Mouse (Mus musculus): ENCODE measurements around the gene Sgca. TPM values are rescaled to one million over a fixed set of nuclear protein-coding genes. Genes with fewer than 3 reads are reported as not detected.

The Sgca gene
- total RNA-seq, 2 experiments from 2014 or later = not detected

DNA sequence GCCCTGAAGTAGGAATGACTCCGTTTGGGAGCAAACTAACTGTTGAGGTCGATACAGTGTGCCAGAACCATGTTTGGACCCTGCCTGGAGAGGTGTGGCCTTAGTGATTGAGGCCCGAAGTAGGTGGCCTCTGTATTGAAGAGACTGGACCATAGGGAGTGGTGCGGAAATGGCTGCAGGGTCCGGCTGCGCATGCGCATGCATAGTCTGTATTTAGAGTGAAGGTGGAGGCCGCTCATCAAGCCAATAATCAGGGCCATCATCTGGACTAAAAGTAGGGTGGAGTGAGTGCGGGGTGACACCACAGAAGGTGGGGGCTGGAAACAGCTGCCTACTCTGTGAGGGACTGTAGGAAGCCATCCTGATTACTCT is 18.4 kb downstream of the Sgca start:
- no peak for ATAC-seq (replicated peaks; ENCODE audit: poor library complexity, severe bottlenecking)

DNA sequence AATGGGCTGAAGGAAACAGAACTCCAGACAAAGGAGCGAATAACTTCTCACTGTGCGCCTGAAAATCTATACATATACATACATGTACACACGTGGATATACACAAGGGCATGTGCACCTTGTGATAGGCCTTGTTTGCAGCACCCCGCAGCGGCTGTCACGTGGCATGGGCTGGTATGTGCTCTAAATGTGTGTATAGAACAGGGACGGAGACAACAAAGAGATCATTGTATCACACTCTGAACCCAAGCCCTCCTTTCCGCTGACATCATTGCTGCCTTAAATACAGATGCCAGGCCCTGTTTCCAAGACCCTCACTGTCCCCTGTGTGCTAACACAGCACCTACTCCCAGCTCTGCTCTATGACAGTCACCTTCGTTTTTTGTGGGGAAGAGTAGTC is 21.0 kb downstream of the Sgca start:
- no peak for ATAC-seq (replicated peaks; ENCODE audit: poor library complexity, severe bottlenecking)

DNA sequence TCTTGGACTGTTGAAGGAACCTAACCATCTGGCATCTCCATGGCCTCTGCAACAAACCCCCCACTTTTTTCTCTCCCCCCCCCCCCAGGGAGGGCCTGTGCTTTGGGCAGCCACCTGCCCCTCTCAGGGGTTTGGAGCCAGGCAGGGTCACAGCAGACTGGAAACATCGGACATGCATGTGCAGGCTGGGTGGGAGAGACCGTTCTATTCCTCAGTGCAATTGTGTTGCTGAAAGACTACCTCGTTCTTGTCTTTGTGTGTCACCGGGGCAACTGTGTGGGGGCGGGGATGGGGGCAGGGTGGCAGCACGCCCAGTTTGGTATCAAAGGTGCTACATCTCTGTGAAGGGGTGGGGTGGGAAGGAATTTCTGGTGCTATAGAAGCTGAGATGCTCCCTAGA is 24.0 kb downstream of the Sgca start:
- no peak for ATAC-seq (replicated peaks; ENCODE audit: poor library complexity, severe bottlenecking)

DNA sequence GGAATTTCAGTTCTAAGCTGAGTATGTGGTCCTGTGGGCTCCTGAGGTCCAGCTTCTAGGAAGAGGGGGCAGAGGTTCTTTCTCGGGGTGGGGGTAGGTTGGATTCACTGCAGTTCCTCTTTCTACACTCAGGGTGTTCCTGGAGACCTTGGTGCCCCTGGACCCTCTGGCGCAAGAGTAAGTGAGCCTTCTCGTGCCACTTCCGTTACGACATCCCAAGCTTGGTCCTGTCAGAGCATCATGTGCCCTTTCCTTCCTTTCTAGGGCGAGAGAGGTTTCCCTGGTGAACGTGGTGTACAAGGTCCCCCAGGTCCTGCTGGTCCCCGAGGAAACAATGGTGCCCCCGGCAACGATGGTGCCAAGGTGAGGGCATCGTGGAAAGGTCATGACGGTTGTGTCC is 30.9 kb downstream of the Sgca start:
- ATAC-seq (replicated peaks; ENCODE audit: poor library complexity, severe bottlenecking) = peak; percentile 97

DNA sequence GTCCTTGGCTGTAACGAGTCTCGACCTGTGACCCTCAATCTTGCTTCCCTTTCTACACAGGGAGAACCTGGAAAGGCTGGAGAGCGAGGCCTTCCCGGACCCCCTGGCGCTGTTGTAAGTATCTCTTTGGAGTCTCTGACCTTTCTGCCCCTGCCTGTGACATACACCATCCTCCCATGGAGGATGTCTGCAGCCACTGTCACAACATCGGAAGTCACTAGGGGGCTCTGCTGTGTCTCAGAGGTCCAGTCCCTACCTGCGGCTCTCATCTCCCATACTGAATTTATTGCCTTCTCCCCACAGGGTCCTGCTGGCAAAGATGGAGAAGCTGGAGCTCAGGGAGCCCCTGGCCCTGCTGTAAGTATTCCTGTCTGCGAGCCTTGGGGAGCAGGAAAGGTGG is 31.8 kb downstream of the Sgca start:
- no peak for ATAC-seq (replicated peaks; ENCODE audit: poor library complexity, severe bottlenecking)

DNA sequence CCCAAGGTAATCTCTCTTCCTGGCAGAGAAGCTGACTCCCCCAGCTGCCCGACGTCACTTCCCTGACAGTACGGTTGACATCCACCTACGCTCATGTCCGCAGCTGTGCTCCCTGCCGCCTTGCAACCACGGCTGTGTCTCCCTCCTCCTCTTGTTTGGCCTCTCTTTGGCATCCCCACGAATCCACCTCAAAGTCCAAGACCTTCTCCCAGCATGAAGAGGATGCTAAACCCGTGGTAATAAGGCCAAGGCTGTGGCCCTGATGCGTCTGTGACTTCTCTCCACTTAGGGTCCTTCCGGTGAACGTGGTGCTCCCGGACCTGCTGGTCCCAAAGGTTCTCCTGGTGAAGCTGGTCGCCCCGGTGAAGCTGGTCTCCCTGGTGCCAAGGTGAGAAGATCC is 33.1 kb downstream of the Sgca start:
- no peak for ATAC-seq (replicated peaks; ENCODE audit: poor library complexity, severe bottlenecking)

DNA sequence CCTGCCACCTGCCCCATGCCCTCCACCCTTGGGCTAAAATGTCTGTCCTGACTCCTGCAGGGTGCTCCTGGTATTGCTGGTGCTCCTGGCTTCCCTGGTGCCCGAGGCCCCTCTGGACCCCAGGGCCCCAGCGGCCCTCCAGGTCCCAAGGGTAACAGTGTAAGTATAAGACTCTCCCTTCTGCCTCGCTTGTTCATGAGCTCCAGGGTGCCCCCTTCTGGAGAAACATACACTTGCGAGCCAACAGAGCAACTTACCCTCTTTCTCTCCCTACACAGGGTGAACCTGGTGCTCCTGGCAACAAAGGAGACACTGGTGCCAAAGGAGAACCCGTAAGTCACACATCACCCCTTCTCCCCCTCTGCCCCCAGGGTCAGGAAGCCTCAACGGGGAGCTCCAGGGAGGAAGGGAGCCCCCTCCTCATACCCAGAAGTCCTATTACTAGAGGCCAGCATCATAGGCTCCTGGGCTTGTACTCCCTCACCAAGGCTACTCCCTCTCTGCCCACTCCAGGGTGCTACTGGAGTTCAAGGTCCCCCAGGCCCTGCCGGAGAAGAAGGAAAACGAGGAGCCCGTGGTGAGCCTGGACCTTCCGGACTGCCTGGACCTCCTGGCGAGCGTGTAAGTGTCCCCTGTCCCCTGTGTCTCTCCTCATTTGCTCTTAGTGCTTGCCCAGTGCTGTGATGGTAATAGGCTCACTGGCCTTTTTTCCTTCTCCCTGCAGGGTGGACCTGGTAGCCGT is 33.7 kb downstream of the Sgca start:
- ATAC-seq (replicated peaks; ENCODE audit: poor library complexity, severe bottlenecking) = peak; percentile 16; the same call in 1 of the 2 replicates

DNA sequence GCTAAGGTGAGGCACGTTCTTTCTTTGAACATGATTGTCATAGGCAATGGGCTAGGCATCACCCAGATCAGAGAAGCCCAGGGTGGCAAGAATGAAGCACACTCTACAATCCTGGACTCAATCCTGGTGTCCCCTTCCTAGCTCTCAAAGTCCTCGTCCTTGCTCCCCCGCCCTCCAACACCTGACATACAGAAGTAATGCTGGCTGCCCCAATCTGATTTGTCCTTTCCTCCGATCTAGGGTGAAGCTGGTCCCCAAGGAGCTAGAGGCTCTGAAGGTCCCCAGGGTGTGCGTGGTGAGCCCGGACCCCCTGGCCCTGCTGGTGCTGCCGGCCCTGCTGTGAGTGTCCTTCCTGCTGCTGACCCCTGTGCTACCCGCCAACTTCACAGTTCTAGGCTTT is 34.4 kb downstream of the Sgca start:
- no peak for ATAC-seq (replicated peaks; ENCODE audit: poor library complexity, severe bottlenecking)

DNA sequence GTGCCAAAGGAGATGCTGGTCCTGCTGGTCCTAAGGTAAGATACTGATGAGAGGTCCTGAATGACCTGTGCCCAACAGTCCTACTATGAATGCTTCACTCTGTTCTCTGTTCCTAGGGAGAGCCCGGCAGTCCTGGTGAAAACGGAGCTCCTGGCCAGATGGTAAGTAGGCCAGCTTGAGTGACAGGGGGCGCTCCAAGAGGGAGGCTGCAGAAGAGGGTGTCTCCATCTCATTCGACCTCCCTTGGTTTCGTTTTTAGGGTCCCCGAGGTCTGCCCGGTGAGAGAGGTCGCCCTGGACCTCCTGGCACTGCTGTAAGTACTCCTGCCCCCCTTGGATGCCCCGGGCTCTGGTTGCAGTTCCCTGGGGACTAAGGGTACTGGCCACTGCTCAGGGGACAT is 35.0 kb downstream of the Sgca start:
- ATAC-seq (replicated peaks; ENCODE audit: poor library complexity, severe bottlenecking) = no peak

DNA sequence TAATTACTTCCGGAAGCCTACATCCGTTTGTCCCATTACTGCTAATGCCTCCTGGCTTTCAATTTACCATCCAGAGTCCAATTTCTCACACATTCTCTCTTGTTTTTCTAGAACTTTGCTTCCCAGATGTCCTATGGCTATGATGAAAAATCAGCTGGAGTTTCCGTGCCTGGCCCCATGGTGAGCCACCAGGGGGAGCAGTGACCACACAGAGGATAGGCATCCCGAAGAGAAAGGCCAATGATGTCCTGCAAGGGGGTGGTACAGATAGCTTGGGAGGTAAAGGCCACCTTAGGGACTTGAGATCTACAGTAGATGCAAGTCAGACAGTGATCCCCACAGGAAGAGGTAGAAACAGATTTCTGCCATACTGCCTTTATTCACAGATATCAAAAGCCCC is 36.8 kb downstream of the Sgca start:
- ATAC-seq (replicated peaks; ENCODE audit: poor library complexity, severe bottlenecking) = no peak

DNA sequence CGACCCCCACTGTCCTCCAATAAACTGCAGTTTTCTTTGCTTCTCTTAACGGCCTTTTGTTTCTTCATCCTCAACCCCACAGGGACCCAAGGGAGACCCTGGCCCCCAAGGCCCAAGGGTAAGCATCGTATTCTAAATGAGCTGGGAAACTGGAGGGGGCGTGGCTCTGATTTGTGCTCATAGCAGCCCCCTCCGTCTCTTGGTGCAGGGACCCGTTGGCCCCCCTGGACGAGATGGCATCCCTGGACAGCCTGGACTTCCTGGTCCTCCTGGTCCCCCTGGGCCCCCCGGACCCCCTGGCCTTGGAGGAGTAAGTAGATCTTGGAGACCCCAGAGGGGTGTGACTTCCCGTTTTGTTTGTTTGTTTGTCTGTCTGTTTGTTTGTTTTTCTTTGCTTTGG is 37.8 kb downstream of the Sgca start:
- ATAC-seq (replicated peaks; ENCODE audit: poor library complexity, severe bottlenecking) = no peak

DNA sequence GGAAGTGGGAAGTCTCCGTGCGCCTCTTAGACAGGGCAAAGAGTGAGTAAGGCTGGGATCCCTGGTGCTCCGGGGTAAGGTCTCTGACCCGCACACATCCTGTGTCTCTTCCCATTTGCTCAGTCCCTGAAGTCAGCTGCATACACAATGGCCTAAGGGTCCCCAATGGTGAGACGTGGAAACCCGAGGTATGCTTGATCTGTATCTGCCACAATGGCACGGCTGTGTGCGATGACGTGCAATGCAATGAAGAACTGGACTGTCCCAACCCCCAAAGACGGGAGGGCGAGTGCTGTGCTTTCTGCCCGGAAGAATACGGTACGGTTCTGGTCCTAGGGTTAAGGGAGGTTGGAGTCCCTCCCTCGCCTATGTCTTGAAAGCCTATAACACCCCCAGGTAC is 38.3 kb downstream of the Sgca start:
- ATAC-seq (replicated peaks; ENCODE audit: poor library complexity, severe bottlenecking) = peak; percentile 3; the same call in 1 of the 2 replicates

DNA sequence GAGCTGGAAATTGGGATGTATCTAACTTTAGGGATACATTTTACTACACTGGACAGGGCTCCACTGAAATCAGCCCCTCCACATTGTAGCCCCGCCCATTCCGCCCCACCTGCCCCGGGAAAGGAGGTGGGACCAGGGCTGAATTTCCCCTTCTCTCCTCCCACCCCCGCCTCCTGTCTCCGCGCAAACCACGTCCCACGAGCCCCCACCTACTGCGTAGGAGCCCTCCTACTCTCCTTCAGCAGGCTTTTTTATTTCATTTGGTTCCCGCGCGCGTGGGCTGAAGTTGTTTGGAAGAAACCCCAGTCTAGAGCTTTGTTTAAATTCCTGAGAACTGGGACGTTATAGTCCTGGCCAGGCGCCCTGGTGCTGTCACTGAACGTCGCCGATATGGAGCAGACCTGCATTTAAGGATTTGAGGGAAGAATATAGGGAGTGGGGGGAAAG is 38.8 kb downstream of the Sgca start:
- ATAC-seq (replicated peaks; ENCODE audit: poor library complexity, severe bottlenecking) = peak; percentile 64

DNA sequence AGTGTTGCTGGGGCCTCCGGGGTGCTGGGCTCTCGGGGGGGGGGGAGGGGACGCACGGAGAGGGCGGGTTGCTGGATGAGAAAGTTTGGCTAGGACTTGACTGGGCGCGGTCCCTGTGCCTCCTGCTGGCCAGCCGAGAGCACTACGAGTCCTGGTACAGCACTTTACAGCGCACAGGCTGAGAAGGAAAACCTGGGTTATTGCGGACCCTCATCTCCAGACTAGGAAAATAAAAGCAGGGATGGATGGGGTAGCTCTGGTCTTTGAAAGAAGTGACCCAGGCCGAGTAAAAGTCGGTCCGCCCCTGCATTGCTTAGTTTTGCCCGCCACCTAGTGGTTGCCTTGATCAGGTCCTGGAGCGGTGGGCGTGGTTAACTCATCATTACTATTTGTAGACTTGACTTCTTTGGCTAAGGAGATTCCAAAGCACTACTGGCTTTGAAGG is 39.3 kb downstream of the Sgca start:
- ATAC-seq (replicated peaks; ENCODE audit: poor library complexity, severe bottlenecking) = peak; percentile 68

DNA sequence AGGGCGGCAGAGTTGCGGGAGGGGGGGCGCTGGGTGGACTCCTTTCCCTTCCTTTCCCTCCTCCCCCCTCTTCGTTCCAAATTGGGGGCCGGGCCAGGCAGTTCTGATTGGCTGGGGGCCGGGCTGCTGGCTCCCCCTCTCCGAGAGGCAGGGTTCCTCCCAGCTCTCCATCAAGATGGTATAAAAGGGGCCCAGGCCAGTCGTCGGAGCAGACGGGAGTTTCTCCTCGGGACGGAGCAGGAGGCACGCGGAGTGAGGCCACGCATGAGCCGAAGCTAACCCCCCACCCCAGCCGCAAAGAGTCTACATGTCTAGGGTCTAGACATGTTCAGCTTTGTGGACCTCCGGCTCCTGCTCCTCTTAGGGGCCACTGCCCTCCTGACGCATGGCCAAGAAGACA is 40.1 kb downstream of the Sgca start, which contains the start of gene Col1a1:
Col1a1 (plus strand) TSS at position 180 of the 400 bp plus-strand sequence.
- no peak for ATAC-seq (replicated peaks; ENCODE audit: poor library complexity, severe bottlenecking)

DNA sequence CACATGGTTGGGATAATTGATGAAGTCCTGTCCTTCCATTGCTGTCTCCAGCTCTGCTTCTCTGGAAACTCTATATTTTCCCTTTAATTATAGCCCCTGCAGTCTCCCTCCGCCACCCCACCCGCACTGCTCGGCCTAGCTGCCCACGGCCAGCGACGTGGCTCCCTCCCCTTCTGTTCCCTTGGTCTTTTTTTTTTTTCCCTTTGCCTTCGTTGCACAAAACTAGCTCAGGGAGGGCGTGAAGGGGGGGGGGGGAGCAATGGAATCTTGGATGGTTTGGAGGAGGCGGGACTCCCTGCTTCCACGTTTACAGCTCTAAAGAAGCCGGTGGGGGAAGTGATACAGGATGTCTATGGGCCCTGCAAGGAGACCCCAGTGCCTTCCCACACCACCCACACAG is 41.6 kb downstream of the Sgca start:
- ATAC-seq (replicated peaks; ENCODE audit: poor library complexity, severe bottlenecking) = no peak

DNA sequence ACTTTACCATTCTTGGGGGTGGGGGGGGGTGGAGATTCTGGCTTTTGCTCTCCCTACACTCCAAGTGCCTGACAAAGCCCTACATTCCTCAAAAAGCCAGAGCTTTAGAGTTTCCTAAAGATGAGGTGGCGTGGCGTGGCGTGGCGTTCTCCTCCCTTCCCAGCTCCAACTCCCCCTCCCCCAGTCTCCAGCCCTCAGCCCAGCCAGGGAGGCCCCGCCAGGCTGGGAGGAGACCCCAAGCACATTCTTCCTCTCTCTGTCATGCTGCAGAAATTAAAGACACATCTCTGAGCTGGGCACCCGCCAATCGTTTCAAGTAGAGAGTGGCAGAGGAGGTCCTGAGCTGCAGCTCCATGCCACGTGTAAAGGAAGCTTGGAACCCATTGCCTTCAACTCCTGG is 42.5 kb downstream of the Sgca start:
- no peak for ATAC-seq (replicated peaks; ENCODE audit: poor library complexity, severe bottlenecking)

DNA sequence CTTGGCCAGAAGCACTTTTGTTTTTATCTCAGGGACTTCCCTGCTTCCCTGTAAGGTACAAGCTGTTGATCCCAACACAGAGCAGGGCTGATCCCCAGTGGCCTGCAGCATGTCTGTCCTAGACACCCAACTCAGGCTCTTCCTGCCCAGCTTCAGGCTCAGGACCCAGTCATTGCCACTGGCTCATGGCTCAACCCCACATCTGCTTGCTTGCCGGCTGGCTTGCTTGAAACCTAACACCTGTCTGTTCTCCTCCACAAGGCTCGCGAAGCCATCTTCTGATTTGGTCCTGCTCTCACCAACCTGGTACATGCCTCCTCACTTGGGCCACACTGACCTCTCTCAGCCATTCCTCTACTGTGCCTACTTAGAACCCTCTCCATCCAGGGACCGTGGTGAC is 46.0 kb downstream of the Sgca start:
- no peak for ATAC-seq (replicated peaks; ENCODE audit: poor library complexity, severe bottlenecking)

DNA sequence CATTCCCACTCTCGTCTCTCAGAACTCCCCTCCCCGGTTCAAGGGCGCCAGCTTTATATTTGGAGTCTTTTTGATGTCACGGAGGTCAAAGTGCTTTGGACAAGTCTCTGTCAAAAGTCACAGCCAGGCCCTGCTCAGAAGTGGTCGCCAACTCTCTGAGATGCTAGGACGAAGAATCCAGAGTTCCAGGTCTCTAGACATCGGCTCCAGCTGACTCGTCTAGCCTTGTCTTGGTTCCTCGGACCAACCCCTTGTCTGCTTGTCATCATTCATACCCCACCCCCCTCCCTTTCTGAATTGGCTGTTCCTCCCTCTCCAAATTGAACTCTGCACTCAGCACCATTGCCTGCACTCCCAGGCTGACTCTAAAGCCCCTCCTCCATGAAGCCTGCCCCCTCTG is 46.5 kb downstream of the Sgca start:
- no peak for ATAC-seq (replicated peaks; ENCODE audit: poor library complexity, severe bottlenecking)

DNA sequence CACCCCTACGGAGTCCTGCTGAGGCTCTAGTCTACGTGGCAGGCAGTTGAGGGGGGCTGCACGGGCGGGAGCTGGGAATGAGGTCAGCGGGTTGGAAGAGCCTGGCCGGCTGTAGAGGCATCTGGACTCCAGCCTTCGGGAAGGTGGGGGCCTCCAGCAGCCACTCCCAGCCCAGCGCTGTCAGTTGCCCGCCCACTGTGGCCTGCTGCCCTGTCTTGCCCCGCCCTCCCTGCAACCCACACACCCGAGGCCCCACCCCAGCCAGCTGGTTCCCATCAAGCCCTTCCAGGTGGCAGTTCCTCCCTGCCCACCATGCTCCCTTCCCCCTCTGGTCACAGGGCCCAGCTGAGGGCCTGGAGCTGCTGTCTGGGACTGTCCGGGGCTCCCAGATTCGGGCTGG is 47.3 kb downstream of the Sgca start:
- ATAC-seq (replicated peaks; ENCODE audit: poor library complexity, severe bottlenecking) = peak; percentile 88

DNA sequence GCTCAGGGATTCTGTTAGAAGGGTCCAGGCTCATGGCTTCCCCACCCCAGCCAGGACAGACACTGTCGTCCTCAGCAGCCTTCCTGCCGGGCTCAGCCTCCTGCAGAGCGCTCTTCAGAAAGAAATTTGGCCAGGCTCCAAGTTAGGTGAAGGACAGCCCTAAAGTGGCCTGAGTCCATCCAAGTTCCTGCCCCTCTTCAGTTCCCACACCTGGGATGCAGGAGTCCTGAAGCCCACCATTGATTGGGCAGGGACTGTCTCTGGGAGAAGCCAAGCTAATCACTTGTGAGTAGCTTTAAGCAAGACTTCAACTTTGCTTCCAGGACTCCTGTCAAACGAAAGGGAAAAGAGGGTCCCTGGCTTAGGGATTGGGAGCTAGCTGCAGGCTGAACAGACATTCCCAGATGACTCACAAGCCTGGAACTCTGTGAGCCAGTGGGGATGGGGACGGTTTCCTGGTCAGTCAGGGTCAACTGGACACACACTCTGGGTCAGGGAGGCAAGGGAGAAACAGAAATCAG is 48.3 kb downstream of the Sgca start:
- no peak for ATAC-seq (replicated peaks; ENCODE audit: poor library complexity, severe bottlenecking)

DNA sequence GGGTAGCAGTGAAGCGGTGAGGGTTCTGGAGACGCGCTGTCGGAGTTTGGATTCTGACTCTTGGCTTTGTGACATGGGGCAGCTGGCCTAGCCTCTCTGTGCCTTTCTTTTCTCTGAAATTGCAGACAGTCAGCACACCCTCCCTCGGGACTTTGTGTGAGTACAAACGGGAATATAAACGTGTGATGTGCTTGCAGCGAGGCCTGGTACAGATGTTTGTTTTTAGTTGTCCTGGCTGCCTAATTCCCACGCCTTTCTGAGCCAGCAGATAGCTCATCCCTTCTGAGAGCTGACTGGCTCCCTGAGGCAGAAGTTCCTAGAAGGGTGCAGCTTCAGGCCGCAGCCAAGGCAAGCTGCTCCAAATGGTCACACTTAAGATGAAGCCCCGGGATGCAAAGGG is 49.7 kb downstream of the Sgca start:
- no peak for ATAC-seq (replicated peaks; ENCODE audit: poor library complexity, severe bottlenecking)
